Mouse (Mus musculus): Measurements from ENCODE around the gene Ptprg.

- TF ChIP-seq POLR2A (IDR thresholded peaks at IDR 0.05; ENCODE audit: control insufficient read depth, low read depth, low read length): no peak
- no peak for TF ChIP-seq CTCF (IDR thresholded peaks at IDR 0.05; ENCODE audit: control insufficient read depth, insufficient read depth, insufficient replicate concordance, low read depth, low read length)
Measured at GRCm38 (mm10) chr14:11578492-11578967, 25.2 kb downstream of the Ptprg start.
